Mouse (Mus musculus) adipose tissue, adult 10 weeks (tissue): ENCODE results near the gene Ldlrad1. TPM values are rescaled to one million over a fixed set of nuclear protein-coding genes. Genes with fewer than 3 reads are reported as not detected.

Experiments used
- polyA plus RNA-seq: library from polyadenylated mRNA; stranded (reverse); fragments of 350-450 nt; fragmentation: Illumina TruSeq; extraction: RNeasy Lipid Tissue Mini Kit (QIAGEN cat#74804); gene quantifications from one replicate; pipeline ENCODE4 v1.2.3, GENCODE M21; 2014; ENCODE audit warnings: low read depth, low replicate concordance

The Ldlrad1 gene
- polyA plus RNA-seq: not detected

GRCm38 (mm10) chr4:107208880-107209279 lies at the start of gene Ldlrad1:
Gene Ldlrad1, plus strand, starts transcription at chr4:107209180.

GRCm38 (mm10) chr4:107178182-107178829 lies 30.7 kb upstream of the Ldlrad1 start, which contains the start of gene Tmem59:
Gene Tmem59, plus strand, starts transcription at chr4:107178399.

GRCm38 (mm10) chr4:107178830-107179490 lies 30.0 kb upstream of the Ldlrad1 start, which contains the start of gene Tceanc2:
Gene Tceanc2, minus strand, starts transcription at chr4:107179116.

GRCm38 (mm10) chr4:107253125-107254091 lies 44.4 kb downstream of the Ldlrad1 start, which contains the start of the genes Lrrc42 and Hspb11:
Gene Lrrc42, minus strand, starts transcription at chr4:107253532.
Gene Hspb11, plus strand, starts transcription at chr4:107253593.

Other genes starting within 250 kb of the Ldlrad1 start
- 232 TPM for gene Mrpl37, start 142.3 kb upstream of the Ldlrad1 start, polyA plus RNA-seq
- 25.1 TPM for gene Cyb5rl, start 142.2 kb upstream of the Ldlrad1 start, polyA plus RNA-seq
- gene Cdcp2, start 112.3 kb upstream of the Ldlrad1 start, polyA plus RNA-seq: not detected
- gene Tmem59, start 30.8 kb upstream of the Ldlrad1 start, polyA plus RNA-seq: 335 TPM
- gene Tceanc2, start 30.1 kb upstream of the Ldlrad1 start, polyA plus RNA-seq: 17.7 TPM
- gene Lrrc42, start 44.4 kb downstream of the Ldlrad1 start, polyA plus RNA-seq: 15.2 TPM
- gene Hspb11, start 44.4 kb downstream of the Ldlrad1 start, polyA plus RNA-seq: 25.2 TPM
- 1.4 TPM for gene Dio1, start 98.0 kb downstream of the Ldlrad1 start, polyA plus RNA-seq
- gene Yipf1, start 105.2 kb downstream of the Ldlrad1 start, polyA plus RNA-seq: 48.3 TPM
- gene Ndc1, start 158.6 kb downstream of the Ldlrad1 start, polyA plus RNA-seq: 10.7 TPM
- gene Glis1, start 225.4 kb downstream of the Ldlrad1 start, polyA plus RNA-seq: 0.83 TPM